13 mouse cellular contexts compared by ENCODE assay signal in the genomic region with DNA sequence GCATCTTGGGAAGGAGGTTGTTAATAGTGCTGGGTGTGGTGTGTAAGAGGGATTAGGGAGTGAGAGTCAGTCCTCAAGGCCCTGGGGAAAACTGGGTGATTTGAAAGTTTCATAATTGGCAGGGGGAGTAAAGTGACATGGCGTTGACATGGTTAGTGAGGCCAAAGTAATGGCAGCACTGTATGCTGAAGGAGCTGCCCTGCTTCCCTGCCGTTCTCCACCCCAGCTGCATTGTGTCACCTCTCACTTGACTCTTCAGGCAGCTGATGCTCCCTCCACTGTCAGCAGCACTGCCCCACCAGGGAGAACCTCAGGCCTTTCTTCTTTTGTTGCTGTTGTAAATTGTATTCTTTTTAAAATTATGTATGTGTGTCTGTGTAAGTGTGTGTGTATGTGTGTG.
DNase-seq lines count a peak whose midpoint lies in the region; ATAC-seq lines count a peak whose summit lies in the region.
"Had no signal": no experiment of that assay in that cellular context is flagged by ENCODE, and none has a peak within 500 bp of the region (broad histone marks: within the 10 kb centered on the region; RNA-seq: fewer than 3 reads in every experiment).

No protein-coding gene starts in this region.

- no peak overlapping the region for H3K9ac ChIP-seq in hindbrain, embryonic 12.5 days
- no peak overlapping the region for H3K9ac ChIP-seq in hindbrain, embryonic 14.5 days
- H3K9ac ChIP-seq in midbrain, embryonic 16.5 days (ENCODE audit: low read depth, low read length): no peak overlapping the region
- H3K9ac ChIP-seq in midbrain, embryonic 11.5 days (ENCODE audit: low read length): no peak overlapping the region
- 0 out of 2 replicates have a peak overlapping the region, but pooled peaks have one; percentile 17 for H3K9ac ChIP-seq in liver, embryonic 16.5 days (ENCODE audit: low read depth, low read length)
- H3K9ac ChIP-seq in stomach, embryonic 15.5 days: no peak overlapping the region

- 37% methylated on average over 2 of the region's 2 CpGs for WGBS in hindbrain, embryonic 12.5 days
- WGBS in hindbrain, embryonic 14.5 days: 24% methylated on average over 2 of the region's 2 CpGs
- WGBS in midbrain, embryonic 16.5 days: 19% methylated on average over 2 of the region's 2 CpGs
- 58% methylated on average over 2 of the region's 2 CpGs for WGBS in midbrain, embryonic 11.5 days
- 71% methylated on average over 2 of the region's 2 CpGs for WGBS in liver, embryonic 16.5 days (ENCODE audit: insufficient replicate concordance)
- 40% methylated on average over 2 of the region's 2 CpGs for WGBS in stomach, embryonic 15.5 days

- peaks cover 55% of the 10 kb centered on the region for H3K4me1 ChIP-seq in hindbrain, embryonic 12.5 days
- H3K4me1 ChIP-seq in hindbrain, embryonic 14.5 days (replicated peaks; ENCODE audit: control insufficient read depth, insufficient read depth, low read length): peaks cover 36% of the 10 kb centered on the region
- peaks cover 34% of the 10 kb centered on the region for H3K4me1 ChIP-seq in midbrain, embryonic 16.5 days (ENCODE audit: control insufficient read depth, insufficient read depth, low read length)
- peaks cover 23% of the 10 kb centered on the region for H3K4me1 ChIP-seq in midbrain, embryonic 11.5 days (ENCODE audit: control insufficient read depth, insufficient read depth, low read length)
- peaks cover 67% of the 10 kb centered on the region for H3K4me1 ChIP-seq in liver, embryonic 16.5 days (ENCODE audit: control insufficient read depth, low read depth, low read length)
- peaks cover 41% of the 10 kb centered on the region for H3K4me1 ChIP-seq in stomach, embryonic 15.5 days

- no peak for DNase-seq in hindbrain, embryonic 14.5 days (ENCODE audit: low spot score)
- DNase-seq in midbrain, embryonic 11.5 days (ENCODE audit: low spot score, missing footprints): no peak
- DNase-seq: adrenal gland, postnatal 25 days; cerebellum, adult 11 months; embryo, embryonic 11 days had no signal

- H3K27me3 ChIP-seq in hindbrain, embryonic 12.5 days: no peaks in the 10 kb centered on the region
- H3K27me3 ChIP-seq in hindbrain, embryonic 14.5 days (ENCODE audit: control insufficient read depth, insufficient read depth, low read length): no peaks in the 10 kb centered on the region
- no peaks in the 10 kb centered on the region for H3K27me3 ChIP-seq in midbrain, embryonic 16.5 days (ENCODE audit: control insufficient read depth, insufficient read depth, low read depth, low read length)
- no peaks in the 10 kb centered on the region for H3K27me3 ChIP-seq in midbrain, embryonic 11.5 days (ENCODE audit: control insufficient read depth, insufficient read depth, low read length)
- H3K27me3 ChIP-seq in liver, embryonic 16.5 days (ENCODE audit: control insufficient read depth, insufficient read depth, low read depth, low read length): no peaks in the 10 kb centered on the region
- H3K27me3 ChIP-seq in stomach, embryonic 15.5 days (replicated peaks): no peaks in the 10 kb centered on the region
- H3K27me3 ChIP-seq: CH12.LX had no signal

- H3K27ac ChIP-seq in hindbrain, embryonic 12.5 days: peak overlapping the region; percentile 26
- no peak overlapping the region for H3K27ac ChIP-seq in hindbrain, embryonic 14.5 days
- 0 out of 2 replicates have a peak overlapping the region, but pooled peaks have one; percentile 18 for H3K27ac ChIP-seq in midbrain, embryonic 16.5 days (ENCODE audit: low read length)
- H3K27ac ChIP-seq in midbrain, embryonic 11.5 days (ENCODE audit: low read depth, low read length): no peak overlapping the region
- H3K27ac ChIP-seq in liver, embryonic 16.5 days (ENCODE audit: low read length): peak overlapping the region; percentile 15; the same call in 1 of the 2 replicates
- peak overlapping the region; percentile 44; the same call in 1 of the 2 replicates for H3K27ac ChIP-seq in stomach, embryonic 15.5 days
- H3K27ac ChIP-seq: kidney, postnatal 0 days had no signal

- peaks cover 3% of the 10 kb centered on the region; the same call in 1 of the 2 replicates for H3K36me3 ChIP-seq in hindbrain, embryonic 12.5 days
- no peaks in the 10 kb centered on the region; the same call in 1 of the 2 replicates for H3K36me3 ChIP-seq in hindbrain, embryonic 14.5 days (replicated peaks; ENCODE audit: control insufficient read depth, insufficient read depth)
- no peaks in the 10 kb centered on the region for H3K36me3 ChIP-seq in midbrain, embryonic 16.5 days (ENCODE audit: control insufficient read depth, insufficient read depth, low read length)
- H3K36me3 ChIP-seq in midbrain, embryonic 11.5 days (ENCODE audit: control insufficient read depth, insufficient read depth, low read length): 0 out of 2 replicates have a peak, but pooled peaks cover 3% of the 10 kb centered on the region
- H3K36me3 ChIP-seq in liver, embryonic 16.5 days (ENCODE audit: control insufficient read depth, insufficient read depth): no peaks in the 10 kb centered on the region
- H3K36me3 ChIP-seq in stomach, embryonic 15.5 days: no peaks in the 10 kb centered on the region

- ATAC-seq in hindbrain, embryonic 12.5 days (ENCODE audit: low FRiP score): peak; percentile 38; the same call in 1 of the 2 replicates
- ATAC-seq in hindbrain, embryonic 14.5 days (ENCODE audit: low FRiP score): no peak
- ATAC-seq in midbrain, embryonic 16.5 days: no peak
- no peak for ATAC-seq in midbrain, embryonic 11.5 days (ENCODE audit: low FRiP score)
- no peak for ATAC-seq in liver, embryonic 16.5 days (ENCODE audit: low read depth)
- ATAC-seq in stomach, embryonic 15.5 days (ENCODE audit: insufficient read depth, low FRiP score, low read depth): no peak
- no peak for ATAC-seq in frontal cortex, adult (ENCODE audit: low TSS enrichment)

- H3K4me3 ChIP-seq in hindbrain, embryonic 12.5 days: no peak overlapping the region
- no peak overlapping the region for H3K4me3 ChIP-seq in hindbrain, embryonic 14.5 days (replicated peaks; ENCODE audit: low read length)
- no peak overlapping the region for H3K4me3 ChIP-seq in midbrain, embryonic 16.5 days (ENCODE audit: low read depth, low read length)
- no peak overlapping the region for H3K4me3 ChIP-seq in midbrain, embryonic 11.5 days (ENCODE audit: low read depth, low read length)
- H3K4me3 ChIP-seq in liver, embryonic 16.5 days (ENCODE audit: low read depth, low read length): no peak overlapping the region
- no peak overlapping the region for H3K4me3 ChIP-seq in stomach, embryonic 15.5 days (replicated peaks)

- no peaks in the 10 kb centered on the region for H3K9me3 ChIP-seq in hindbrain, embryonic 12.5 days (replicated peaks)
- H3K9me3 ChIP-seq in hindbrain, embryonic 14.5 days (ENCODE audit: control insufficient read depth, low read length): no peaks in the 10 kb centered on the region
- H3K9me3 ChIP-seq in midbrain, embryonic 16.5 days (replicated peaks; ENCODE audit: control insufficient read depth, low read length, poor library complexity, severe bottlenecking): no peaks in the 10 kb centered on the region
- no peaks in the 10 kb centered on the region for H3K9me3 ChIP-seq in midbrain, embryonic 11.5 days (ENCODE audit: control insufficient read depth, low read length)
- H3K9me3 ChIP-seq in liver, embryonic 16.5 days (replicated peaks; ENCODE audit: control insufficient read depth, low read length): no peaks in the 10 kb centered on the region
- no peaks in the 10 kb centered on the region for H3K9me3 ChIP-seq in stomach, embryonic 15.5 days

- no peak overlapping the region for H3K4me2 ChIP-seq in hindbrain, embryonic 12.5 days (replicated peaks)
- H3K4me2 ChIP-seq in hindbrain, embryonic 14.5 days (replicated peaks): no peak overlapping the region
- no peak overlapping the region for H3K4me2 ChIP-seq in midbrain, embryonic 16.5 days (ENCODE audit: low read length)
- no peak overlapping the region for H3K4me2 ChIP-seq in midbrain, embryonic 11.5 days
- H3K4me2 ChIP-seq in liver, embryonic 16.5 days (ENCODE audit: low read depth, low read length): no peak overlapping the region
- no peak overlapping the region for H3K4me2 ChIP-seq in stomach, embryonic 15.5 days
- H3K4me2 ChIP-seq: heart, embryonic 11.5 days had no signal

Comparison
In these comparisons a context has a peak if more than half of its experiments do, and no peak if none do; other contexts are left out.
1. H3K27ac ChIP-seq: peak in hindbrain, embryonic 12.5 days (single experiment), midbrain, embryonic 16.5 days (single experiment), liver, embryonic 16.5 days (single experiment) and stomach, embryonic 15.5 days (single experiment); none in hindbrain, embryonic 14.5 days (single experiment) and midbrain, embryonic 11.5 days (single experiment).